11 mouse cellular contexts compared by ENCODE assay signal in genomic region chr9:51994636-51995260, GRCm38 (mm10).
"Had no signal": no experiment of that assay in that cellular context is flagged by ENCODE, and none has a peak within 500 bp of the region (broad histone marks: within the 10 kb centered on the region; RNA-seq: fewer than 3 reads in every experiment).

No protein-coding gene starts in this region.

- H3K27me3 ChIP-seq: midbrain, embryonic 12.5 days; neural tube, embryonic 15.5 days had no signal

- ATAC-seq: inflammation-experienced regulatory T-cells, adult 6 months had no signal

- H3K4me1 ChIP-seq: midbrain, embryonic 12.5 days; neural tube, embryonic 15.5 days had no signal

- H3K9ac ChIP-seq: midbrain, embryonic 12.5 days; neural tube, embryonic 15.5 days had no signal

- H3K36me3 ChIP-seq: limb, embryonic 10.5 days; midbrain, embryonic 12.5 days; neural tube, embryonic 15.5 days had no signal

- H3K4me3 ChIP-seq: left cerebral cortex, adult 2 months; limb, embryonic 10.5 days; midbrain, embryonic 12.5 days; myocyte; neural tube, embryonic 15.5 days had no signal

- H3K4me2 ChIP-seq: midbrain, embryonic 12.5 days; neural tube, embryonic 15.5 days had no signal

- H3K9me3 ChIP-seq: limb, embryonic 10.5 days; neural tube, embryonic 15.5 days had no signal

- DNase-seq: lung, adult 18-20 months; right cerebral cortex, postnatal 4 days; spleen, adult 18-20 months; thymus, adult 18-20 months; thymus, postnatal 14 days had no signal

- H3K27ac ChIP-seq: left cerebral cortex, adult 2 months; limb, embryonic 10.5 days; midbrain, embryonic 12.5 days; neural tube, embryonic 15.5 days had no signal
